8 mouse cellular contexts compared by ENCODE assay signal in genomic region chr8:84236410-84236997, GRCm38 (mm10). TPM values are rescaled to one million over a fixed set of nuclear protein-coding genes. Genes with fewer than 3 reads are reported as not detected.
DNase-seq lines count a peak whose midpoint lies in the region; ATAC-seq lines count a peak whose summit lies in the region.

No protein-coding gene starts in this region.

- no peaks in the 10 kb centered on the region for H3K9me3 ChIP-seq in hindbrain, embryonic 13.5 days
- H3K9me3 ChIP-seq in midbrain, embryonic 10.5 days (replicated peaks), result no peaks in the 10 kb centered on the region

- no peaks in the 10 kb centered on the region for H3K27me3 ChIP-seq in hindbrain, embryonic 13.5 days
- H3K27me3 ChIP-seq in midbrain, embryonic 10.5 days (ENCODE audit: low read depth, poor library complexity, severe bottlenecking), result no peaks in the 10 kb centered on the region

- intact Hi-C loops in left cerebral cortex, postnatal 36 days (cut with DNase I), result no loop called here

- peak overlapping the region; percentile 99 for H3K9ac ChIP-seq in hindbrain, embryonic 13.5 days

- H3K4me1 ChIP-seq in brown adipose tissue, adult 24 weeks (ENCODE audit: control insufficient read depth, insufficient read depth, insufficient read length, low read length), result peaks cover 8% of the 10 kb centered on the region; the same call in 1 of the 2 replicates
- peaks cover 45% of the 10 kb centered on the region for H3K4me1 ChIP-seq in hindbrain, embryonic 13.5 days (replicated peaks)
- H3K4me1 ChIP-seq in midbrain, embryonic 10.5 days, result peaks cover 34% of the 10 kb centered on the region

- H3K36me3 ChIP-seq in hindbrain, embryonic 13.5 days, result peaks cover 35% of the 10 kb centered on the region
- peaks cover 34% of the 10 kb centered on the region for H3K36me3 ChIP-seq in midbrain, embryonic 10.5 days

- DNase-seq in kidney, adult 11 months, result peak; percentile 28
- DNase-seq in kidney, adult 18-20 months, result no peak
- DNase-seq in midbrain, embryonic 10.5 days (ENCODE audit: low spot score), result no peak
- no peak for DNase-seq in left cerebral cortex, postnatal 36 days (ENCODE audit: low spot score in 2 of 2)
- DNase-seq in right cerebral cortex, postnatal 4 days, result no peak
- DNase-seq in thymus, adult 18-20 months, result no peak

- peak overlapping the region; percentile 93 for H3K4me2 ChIP-seq in hindbrain, embryonic 13.5 days

- peak overlapping the region; percentile 38; the same call in 1 of the 2 replicates for H3K27ac ChIP-seq in brown adipose tissue, adult 24 weeks (replicated peaks; ENCODE audit: low read depth, low read length)
- H3K27ac ChIP-seq in hindbrain, embryonic 13.5 days, result peak overlapping the region; percentile 76
- H3K27ac ChIP-seq in midbrain, embryonic 10.5 days (replicated peaks), result peak overlapping the region; percentile 97

- peak overlapping the region; percentile 67 for H3K4me3 ChIP-seq in brown adipose tissue, adult 24 weeks (ENCODE audit: insufficient read depth, low read depth, low read length)
- peak overlapping the region; percentile 93 for H3K4me3 ChIP-seq in hindbrain, embryonic 13.5 days
- peak overlapping the region; percentile 94 for H3K4me3 ChIP-seq in midbrain, embryonic 10.5 days

- peak; percentile 55 for ATAC-seq in hindbrain, embryonic 13.5 days (ENCODE audit: low FRiP score)

- 0% methylated on average over 16 of the region's 30 CpGs for WGBS in hindbrain, embryonic 13.5 days
- under 1% methylated on average over 30 of the region's 30 CpGs for WGBS in midbrain, embryonic 10.5 days

RNA-seq across cellular contexts. Expression of gene Zswim4, which starts 0.4 kb away (rescaled TPM):
- polyA plus RNA-seq in brown adipose tissue, adult 24 weeks (2012; ENCODE audit: insufficient read depth, insufficient read length, missing spikeins), result 2.7 and 2.8 TPM in 2 replicates
- polyA plus RNA-seq in hindbrain, embryonic 13.5 days (2015; fragmentation: Nextera tagmentation; extraction: Ambion mirVana), result 38.5 and 39.1 TPM in 2 replicates
- polyA plus RNA-seq in midbrain, embryonic 10.5 days (2016; fragmentation: Nextera tagmentation; extraction: Ambion mirVana), result 30.4 and 39.5 TPM in 2 replicates
- 10 to 100 TPM; 12.5 to 16.9 TPM for total RNA-seq in left cerebral cortex, postnatal 36 days (2021)

RNA-seq across cellular contexts. Expression of gene D8Ertd738e, which starts 13.0 kb away (rescaled TPM):
- polyA plus RNA-seq in brown adipose tissue, adult 24 weeks (2012; ENCODE audit: insufficient read depth, insufficient read length, missing spikeins), result 245 and 259 TPM in 2 replicates
- polyA plus RNA-seq in hindbrain, embryonic 13.5 days (2015; fragmentation: Nextera tagmentation; extraction: Ambion mirVana), result 263 and 280 TPM in 2 replicates
- polyA plus RNA-seq in midbrain, embryonic 10.5 days (2016; fragmentation: Nextera tagmentation; extraction: Ambion mirVana), result 363 and 389 TPM in 2 replicates
- 100 to 1,000 TPM; 113 to 146 TPM for total RNA-seq in left cerebral cortex, postnatal 36 days (2021)

RNA-seq across cellular contexts. Expression of gene Mri1, which starts 20.6 kb away (rescaled TPM):
- polyA plus RNA-seq in brown adipose tissue, adult 24 weeks (2012; ENCODE audit: insufficient read depth, insufficient read length, missing spikeins), result 12.9 and 13.0 TPM in 2 replicates
- 50.7 and 57.6 TPM in 2 replicates for polyA plus RNA-seq in hindbrain, embryonic 13.5 days (2015; fragmentation: Nextera tagmentation; extraction: Ambion mirVana)
- 65.5 and 72.0 TPM in 2 replicates for polyA plus RNA-seq in midbrain, embryonic 10.5 days (2016; fragmentation: Nextera tagmentation; extraction: Ambion mirVana)
- total RNA-seq in left cerebral cortex, postnatal 36 days (2021), result 10 to 100 TPM; 14.4 to 15.9 TPM

RNA-seq across cellular contexts. Expression of gene Ccdc130, which starts 33.7 kb away (rescaled TPM):
- 6.9 and 8.5 TPM in 2 replicates for polyA plus RNA-seq in brown adipose tissue, adult 24 weeks (2012; ENCODE audit: insufficient read depth, insufficient read length, missing spikeins)
- 21.2 and 24.0 TPM in 2 replicates for polyA plus RNA-seq in hindbrain, embryonic 13.5 days (2015; fragmentation: Nextera tagmentation; extraction: Ambion mirVana)
- 23.8 and 24.1 TPM in 2 replicates for polyA plus RNA-seq in midbrain, embryonic 10.5 days (2016; fragmentation: Nextera tagmentation; extraction: Ambion mirVana)
- total RNA-seq in left cerebral cortex, postnatal 36 days (2021), result 10 to 100 TPM; 23.1 to 28.2 TPM

RNA-seq across cellular contexts. Expression of gene Nanos3, which starts 51.5 kb away (rescaled TPM):
- polyA plus RNA-seq in brown adipose tissue, adult 24 weeks (2012; ENCODE audit: insufficient read depth, insufficient read length, missing spikeins), result not detected in 2 replicates
- polyA plus RNA-seq in hindbrain, embryonic 13.5 days (2015; fragmentation: Nextera tagmentation; extraction: Ambion mirVana), result 10.3 and 10.9 TPM in 2 replicates
- polyA plus RNA-seq in midbrain, embryonic 10.5 days (2016; fragmentation: Nextera tagmentation; extraction: Ambion mirVana), result 3.0 and 5.6 TPM in 2 replicates
- total RNA-seq in left cerebral cortex, postnatal 36 days (2021), result 1 to 10 TPM; 3.7 to 3.9 TPM

Comparison
In these comparisons a context has a peak if more than half of its experiments do, and no peak if none do; other contexts are left out.
1. H3K27ac ChIP-seq: peak in every context shown above with its lines; median percentile 97 in midbrain, embryonic 10.5 days; 76 in hindbrain, embryonic 13.5 days; 38 in brown adipose tissue, adult 24 weeks.